Mouse (Mus musculus) liver, adult (tissue): ENCODE results near the gene Prr15l.

Experiments
- GATA4 ChIP-seq: IDR thresholded peaks from 2 replicates; pipeline ENCODE4 v1.6.1; 2014; ENCODE audit warnings: mild to moderate bottlenecking, low read length; ENCODE audit not compliant: insufficient replicate concordance

Gene Prr15l

DNA sequence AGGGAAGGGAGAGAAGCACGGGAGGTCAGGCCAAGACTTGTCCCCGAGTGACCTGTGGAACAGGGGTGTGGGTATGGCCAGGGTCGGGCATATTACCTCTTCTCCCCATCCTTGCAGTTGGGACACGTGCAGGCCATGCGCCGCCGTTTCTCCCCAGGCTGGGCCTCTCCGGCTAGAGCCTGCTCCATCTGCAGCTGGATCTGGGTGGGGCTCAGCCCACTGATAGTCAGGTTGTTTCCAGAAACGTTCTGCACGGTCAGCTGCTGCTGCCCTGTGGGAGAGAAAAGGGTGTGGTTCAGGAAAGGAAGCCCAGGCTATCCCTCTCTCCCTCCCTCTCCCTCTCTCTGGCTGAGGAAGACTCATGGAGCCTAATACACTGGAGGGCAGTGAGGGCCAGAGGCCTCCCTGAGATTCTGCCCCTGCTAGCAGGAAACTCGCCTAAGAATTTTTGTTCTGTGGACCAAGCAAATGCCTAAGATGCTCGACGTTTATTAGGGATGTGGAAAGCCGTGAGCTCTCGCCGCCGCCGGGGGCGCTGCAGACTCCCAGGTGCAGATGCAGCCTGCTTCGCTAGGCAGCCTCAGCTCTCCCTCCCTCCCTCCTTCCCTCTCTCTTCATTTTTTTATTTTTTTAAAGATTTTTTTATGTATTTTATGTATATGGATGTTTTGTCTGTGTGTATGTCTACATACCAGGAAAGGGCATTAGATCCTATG is 28.3 kb downstream of the Prr15l start:
- TF ChIP-seq GATA4 = no peak

DNA sequence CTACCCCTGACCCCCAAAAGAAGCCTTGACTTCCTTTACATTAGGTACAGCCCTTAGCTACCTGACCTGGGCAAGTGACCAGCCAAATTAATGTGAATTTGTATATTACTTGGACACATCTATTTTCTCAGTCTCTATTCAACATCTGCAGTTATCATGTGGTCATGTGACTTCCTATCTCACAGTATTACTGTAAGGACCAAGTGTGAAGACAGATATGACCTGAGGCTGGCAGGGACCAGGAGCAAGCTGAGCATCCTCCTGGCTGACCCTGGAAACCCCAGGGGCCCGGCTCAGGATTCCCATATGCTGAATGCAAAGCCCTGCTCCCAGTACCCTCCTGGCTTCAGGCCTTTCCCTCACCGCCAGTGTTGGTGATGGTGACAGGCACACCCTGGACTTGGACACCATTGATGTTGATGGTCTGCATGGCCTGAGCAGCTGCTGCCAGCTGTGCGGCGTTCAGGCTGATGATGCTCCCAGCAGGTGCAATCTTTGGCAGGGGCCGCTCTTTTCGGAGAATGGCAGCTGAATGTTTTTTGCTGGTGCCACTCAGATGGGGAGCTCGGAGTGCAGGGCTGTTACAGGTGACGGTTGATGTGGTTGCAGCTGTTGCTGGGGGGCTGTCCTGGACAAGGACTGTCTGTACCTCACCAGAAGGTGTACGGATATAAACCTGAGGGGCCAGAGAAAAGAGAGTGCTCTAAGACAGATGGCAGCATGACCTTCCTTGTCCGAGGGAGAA is 29.3 kb downstream of the Prr15l start:
- TF ChIP-seq GATA4 = no peak

DNA sequence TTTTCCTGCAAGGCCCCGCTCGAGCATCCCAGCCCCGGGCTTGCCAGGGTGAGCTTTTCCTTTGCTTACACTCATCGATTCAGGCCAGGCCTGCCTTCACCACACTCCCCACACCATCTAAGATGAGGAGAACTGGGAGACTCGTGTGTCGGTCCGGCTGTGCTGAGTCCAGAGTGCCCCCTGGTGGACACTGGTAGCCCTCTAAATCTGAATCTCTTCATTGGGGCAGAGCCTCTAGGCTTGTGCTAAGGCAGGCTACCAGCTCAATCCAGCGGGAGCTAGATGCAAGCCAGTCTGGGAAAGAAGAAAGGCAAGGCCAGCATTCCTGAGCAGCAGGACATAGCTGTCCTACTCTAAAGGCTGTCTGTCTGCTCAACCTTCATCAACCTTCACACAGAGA is 35.7 kb downstream of the Prr15l start:
- TF ChIP-seq GATA4 = no peak

DNA sequence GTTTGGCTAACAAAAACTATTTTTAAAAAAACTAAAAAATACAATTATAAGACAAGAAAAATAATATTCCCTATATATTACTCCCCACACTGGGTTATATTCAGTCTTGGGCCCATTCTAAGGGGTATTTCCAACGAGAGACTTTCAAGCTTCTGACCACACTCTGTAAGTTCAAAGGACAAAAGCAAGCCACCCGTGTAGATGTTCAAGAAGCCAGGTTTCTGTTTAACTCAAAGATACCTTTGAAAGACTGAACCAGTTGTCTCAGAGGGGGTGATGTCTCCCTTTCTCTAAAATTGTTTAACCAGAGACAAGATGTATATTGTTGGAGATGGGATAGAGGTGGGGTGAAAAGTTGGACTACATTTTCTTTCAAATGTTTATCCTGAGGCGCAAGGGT is 38.3 kb downstream of the Prr15l start:
- no peak for TF ChIP-seq GATA4

DNA sequence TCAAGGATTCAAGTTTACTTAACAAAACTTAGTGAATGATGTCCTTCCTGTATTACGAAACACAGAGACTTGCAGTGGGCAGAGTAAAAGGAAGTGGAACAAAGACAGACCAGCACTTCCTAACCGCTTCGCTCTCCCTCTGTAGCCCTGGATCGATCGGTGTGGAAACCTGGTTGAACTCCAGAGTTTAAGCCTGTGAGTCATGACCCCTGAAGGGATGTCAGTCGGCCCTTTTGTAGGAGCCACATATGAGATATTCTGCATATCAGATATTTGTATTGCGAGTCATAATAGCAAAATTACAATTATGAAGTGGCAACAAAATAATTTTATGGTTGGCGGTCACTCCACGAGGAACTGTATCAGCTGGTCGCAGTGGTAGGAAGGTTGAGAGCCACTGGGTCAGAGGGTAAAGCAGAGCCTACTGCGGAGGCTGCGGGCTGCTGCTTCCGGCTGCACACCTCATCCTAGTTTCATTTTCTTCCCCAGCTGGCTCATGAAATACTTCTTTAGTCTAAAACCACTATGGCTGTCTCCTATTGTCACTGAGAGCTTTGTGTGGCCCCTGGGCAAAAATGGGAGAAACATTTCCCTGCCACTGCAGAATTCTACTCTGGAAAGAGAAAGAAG is 39.1 kb downstream of the Prr15l start:
- TF ChIP-seq GATA4 = no peak

DNA sequence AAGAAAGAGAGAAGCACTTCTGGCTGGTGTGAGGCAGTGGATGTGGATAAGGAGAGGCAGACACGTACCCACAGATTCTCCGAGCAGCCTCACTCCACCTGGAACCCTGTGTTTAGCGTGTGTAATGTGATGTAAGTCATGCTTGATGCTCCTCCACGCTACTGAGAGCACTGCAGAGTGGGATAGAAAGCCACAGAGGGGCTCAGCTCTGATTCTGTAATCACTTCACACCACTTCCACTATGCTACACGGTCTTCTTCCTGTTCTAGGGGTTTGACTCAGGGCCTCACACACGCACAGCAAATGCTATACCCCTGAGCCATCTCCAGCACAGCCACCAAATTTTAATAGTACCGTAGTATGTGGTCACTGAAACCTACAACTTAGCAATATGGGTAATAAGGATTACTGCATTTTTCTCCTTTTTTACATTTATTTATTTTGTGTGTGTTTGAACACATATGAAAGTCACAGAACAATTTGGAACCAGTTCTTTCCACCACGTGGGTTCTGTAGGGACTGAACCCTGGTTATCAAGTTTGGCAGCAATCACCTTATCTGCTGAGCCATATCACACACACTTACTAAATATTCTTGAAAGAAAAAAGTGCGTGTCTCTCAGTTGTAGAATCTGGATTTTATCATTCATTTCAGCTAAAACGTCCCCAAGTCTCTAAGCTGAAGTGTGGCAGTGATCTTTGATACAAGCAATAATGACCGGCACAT is 39.8 kb downstream of the Prr15l start:
- no peak for TF ChIP-seq GATA4

DNA sequence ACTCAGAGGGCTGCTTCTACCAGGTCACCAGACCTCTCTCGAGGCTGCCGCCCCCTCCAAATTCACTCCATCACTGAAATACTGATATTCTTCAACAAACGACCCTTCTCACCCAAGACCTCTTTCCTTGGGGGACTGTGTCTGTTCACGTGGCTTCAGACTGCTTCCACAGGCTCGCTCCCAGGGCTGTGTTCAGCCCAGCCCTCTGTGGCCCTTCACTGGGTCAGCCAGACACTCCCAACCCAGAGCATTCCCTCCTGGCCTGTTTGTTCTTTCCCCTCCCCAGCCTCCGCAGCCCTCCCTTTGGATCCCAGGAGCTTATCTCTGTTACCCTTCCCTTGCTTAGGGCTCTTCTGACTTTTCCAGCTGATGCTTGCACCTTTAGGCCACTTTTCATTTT is 40.6 kb downstream of the Prr15l start:
- no peak for TF ChIP-seq GATA4

DNA sequence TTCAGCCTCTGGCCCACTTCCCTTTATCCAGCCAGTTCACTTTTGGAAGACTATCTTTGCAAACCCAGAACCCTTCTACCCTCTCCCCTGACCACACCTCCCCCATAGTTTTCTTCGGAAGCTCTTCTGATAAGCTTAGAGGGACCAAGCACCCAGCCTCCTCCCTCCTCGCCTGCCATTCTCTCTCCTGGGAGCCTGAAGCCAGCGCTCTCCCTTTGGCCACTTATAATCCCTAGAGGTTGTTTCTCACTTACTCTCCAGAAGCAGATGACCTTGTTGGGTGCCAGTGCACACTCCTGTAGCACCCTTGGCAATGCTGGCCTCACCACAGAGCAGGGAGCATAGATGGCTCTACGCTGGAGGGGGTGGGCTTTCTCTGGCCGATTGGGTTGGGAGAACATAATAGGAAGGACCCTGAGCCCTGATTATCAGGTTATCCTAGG is 41.4 kb downstream of the Prr15l start:
- 0 out of 2 replicates have a peak, but pooled peaks have one; percentile 22 for TF ChIP-seq GATA4

DNA sequence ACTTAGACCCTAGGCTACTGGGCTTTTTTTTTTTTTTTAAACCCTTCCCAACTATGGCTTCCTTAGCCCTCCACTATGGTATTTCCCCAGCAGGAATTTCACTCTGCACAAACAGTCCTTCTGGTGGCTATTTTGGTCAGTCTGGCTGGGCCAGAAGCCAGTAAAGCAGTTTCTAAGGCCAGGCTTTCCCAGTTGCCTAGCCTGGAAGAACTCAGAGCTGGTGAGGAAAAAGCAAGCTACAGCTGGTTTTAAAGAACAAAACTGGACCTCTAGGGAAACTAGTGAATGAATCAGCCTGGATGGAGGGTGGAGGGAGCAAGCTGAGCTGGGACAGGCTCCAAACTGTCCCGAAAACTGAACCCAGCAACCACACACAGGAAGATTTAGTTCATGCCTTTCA is 41.8 kb downstream of the Prr15l start:
- no peak for TF ChIP-seq GATA4

DNA sequence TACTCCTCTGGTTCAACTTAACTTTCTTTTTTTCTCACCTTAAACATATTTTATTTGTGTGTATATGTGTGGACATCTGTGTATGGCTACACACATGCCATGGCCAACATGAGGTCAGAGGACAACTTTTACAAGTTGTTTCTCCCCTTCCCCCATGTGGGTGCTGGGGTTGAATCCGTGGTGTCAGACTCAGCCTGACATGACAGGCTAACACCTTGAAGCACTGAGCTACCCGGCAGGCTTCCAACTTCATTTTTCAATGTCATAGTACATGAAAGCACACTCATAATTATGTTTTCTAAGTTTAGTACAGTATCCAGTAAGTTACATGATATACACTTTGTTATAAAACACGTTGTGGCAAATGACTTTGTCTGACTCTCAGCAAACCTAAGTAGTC is 42.4 kb downstream of the Prr15l start:
- TF ChIP-seq GATA4 = no peak

DNA sequence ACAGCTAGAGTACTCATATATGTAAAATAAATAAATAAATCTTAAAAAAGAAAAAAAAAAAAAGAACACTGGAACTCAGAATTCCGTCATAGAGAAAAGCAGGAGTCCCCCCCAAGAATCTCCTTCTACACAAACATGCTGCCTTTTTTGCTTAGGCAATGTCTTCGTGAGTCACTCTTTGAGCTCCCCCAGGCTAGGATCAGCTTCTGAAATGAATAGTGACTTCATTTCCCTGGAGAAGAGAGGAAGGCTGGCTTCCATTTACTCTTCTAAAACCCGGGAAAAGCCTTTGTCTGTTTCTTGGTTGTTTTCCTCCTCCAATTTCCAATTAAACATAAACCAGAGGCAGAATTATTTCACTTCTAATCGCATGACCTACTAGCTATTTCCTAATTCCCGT is 45.0 kb downstream of the Prr15l start:
- TF ChIP-seq GATA4 = no peak

DNA sequence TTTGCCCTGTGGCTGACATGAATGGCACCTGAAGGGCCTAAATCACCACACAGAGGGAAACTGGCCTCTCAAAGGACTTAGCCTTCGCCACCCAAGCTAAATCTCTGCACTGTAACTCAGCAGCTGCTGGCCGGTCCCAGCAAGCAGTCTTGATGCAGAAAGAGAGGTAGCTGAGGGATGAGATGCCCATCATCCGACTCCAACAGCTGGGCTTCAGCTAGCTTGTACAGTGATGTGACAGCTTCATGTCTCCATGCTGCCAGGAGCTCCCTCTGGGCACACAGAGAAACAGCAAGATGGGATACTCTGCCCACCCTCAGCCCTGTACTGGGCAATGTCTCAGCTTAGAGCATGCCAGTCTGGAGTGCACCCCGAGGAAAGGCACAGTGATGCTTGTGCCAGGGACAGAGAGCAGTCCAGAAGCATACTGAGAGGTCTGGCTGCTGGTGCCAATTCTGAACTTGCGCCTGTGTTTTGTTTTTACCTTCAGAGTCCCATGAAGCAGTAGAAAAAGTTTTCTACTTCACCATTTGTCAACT is 45.6 kb downstream of the Prr15l start:
- TF ChIP-seq GATA4 = no peak

DNA sequence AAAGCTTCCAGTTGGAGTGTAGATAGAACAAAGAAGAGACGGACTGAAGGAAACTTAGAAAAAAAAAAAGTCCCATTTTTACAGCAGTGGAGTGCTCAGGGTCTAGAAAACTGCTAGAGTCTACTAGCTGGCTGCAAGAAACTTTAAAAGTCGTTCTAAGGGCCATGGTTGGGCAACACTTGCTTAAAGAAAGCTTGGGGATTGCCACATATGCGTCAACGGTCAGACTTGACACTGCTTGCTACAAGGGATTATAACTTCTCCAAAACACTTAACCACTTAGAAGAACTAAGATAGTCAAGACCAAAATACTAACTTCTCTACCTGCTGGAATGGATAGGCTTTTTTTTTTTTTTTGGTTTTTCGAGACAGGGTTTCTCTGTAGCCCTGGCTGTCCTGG is 46.9 kb downstream of the Prr15l start:
- no peak for TF ChIP-seq GATA4

DNA sequence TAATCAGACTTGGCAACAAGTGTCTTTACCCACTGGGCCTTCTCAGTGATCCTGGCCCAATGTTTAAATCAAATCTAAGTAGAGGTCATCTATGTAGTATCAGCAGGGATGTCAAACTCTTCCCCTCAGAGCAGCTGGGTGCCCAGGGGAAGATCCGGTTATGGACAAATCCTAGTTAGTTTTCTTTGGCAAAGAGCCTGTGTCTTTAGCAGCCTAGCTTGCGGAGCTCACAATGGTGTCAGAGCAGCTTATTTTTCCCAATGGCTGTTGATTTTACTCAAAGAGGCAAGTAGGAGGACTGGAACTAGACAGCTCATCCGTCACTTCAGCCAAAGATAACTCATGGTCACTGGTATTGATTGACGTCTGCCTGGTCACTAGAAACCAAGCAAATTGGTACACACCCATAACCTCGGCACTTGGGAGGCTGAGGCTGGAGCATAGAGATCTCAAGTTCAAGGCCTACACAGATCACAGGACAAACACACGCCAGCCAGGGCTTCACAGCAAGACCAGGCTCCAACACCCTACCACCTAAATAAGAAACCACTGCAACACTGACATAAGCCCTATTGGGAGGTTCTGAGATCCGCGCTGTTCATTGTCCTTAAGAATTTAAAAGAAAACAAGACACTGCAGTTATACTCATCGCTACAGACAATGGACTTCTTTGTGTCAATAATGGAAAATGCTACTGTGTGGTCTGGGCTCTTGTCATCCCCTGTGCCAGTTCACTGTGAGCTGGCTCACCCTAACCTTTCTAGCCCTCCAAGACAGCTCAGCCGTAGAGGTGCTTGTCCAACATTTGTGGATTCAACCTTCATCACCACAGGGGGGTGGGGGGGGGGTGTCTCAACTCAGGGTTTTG is 47.8 kb downstream of the Prr15l start:
- TF ChIP-seq GATA4 = no peak
